Mouse (Mus musculus) thymus, adult 2 months (tissue): ENCODE data around the gene Prkra.

Experiments used
- CTCF ChIP-seq: fragments of 200-500 bp; IDR thresholded peaks from 2 replicates; pipeline ENCODE4 v1.5.1; 2012; ENCODE audit warnings: mild to moderate bottlenecking, control low read depth, low read length, moderate library complexity, borderline replicate concordance; ENCODE audit not compliant: control insufficient read depth, poor library complexity, insufficient read depth; ENCODE audit errors: extremely low read depth
- POLR2A ChIP-seq: fragments of 200-500 bp; IDR thresholded peaks from 2 replicates; pipeline ENCODE4 v1.6.1; 2012; ENCODE audit warnings: mild to moderate bottlenecking, low read length, control low read depth, moderate library complexity; ENCODE audit not compliant: control insufficient read depth, poor library complexity, insufficient read depth; ENCODE audit errors: extremely low read depth

- TF ChIP-seq CTCF (no peak), POLR2A (no peak)
Observed at GRCm38 (mm10) chr2:76671641-76672040, 23.8 kb upstream of the Prkra start.
